Mouse (Mus musculus) pancreas, adult 10 weeks (tissue): ENCODE measurements around the gene A830005F24Rik. TPM values are rescaled to one million over a fixed set of nuclear protein-coding genes. Genes with fewer than 3 reads are reported as not detected.

Experiments used
- polyA plus RNA-seq: library from polyadenylated mRNA; stranded (reverse); fragments of 350-450 nt; fragmentation: Illumina TruSeq; extraction: RNeasy Lipid Tissue Mini Kit (QIAGEN cat#74804); gene quantifications from one replicate; pipeline ENCODE4 v1.2.3, GENCODE M21; 2015; ENCODE audit warnings: low read depth, low replicate concordance; ENCODE audit not compliant: insufficient read depth

Gene A830005F24Rik
- polyA plus RNA-seq: not detected

DNA sequence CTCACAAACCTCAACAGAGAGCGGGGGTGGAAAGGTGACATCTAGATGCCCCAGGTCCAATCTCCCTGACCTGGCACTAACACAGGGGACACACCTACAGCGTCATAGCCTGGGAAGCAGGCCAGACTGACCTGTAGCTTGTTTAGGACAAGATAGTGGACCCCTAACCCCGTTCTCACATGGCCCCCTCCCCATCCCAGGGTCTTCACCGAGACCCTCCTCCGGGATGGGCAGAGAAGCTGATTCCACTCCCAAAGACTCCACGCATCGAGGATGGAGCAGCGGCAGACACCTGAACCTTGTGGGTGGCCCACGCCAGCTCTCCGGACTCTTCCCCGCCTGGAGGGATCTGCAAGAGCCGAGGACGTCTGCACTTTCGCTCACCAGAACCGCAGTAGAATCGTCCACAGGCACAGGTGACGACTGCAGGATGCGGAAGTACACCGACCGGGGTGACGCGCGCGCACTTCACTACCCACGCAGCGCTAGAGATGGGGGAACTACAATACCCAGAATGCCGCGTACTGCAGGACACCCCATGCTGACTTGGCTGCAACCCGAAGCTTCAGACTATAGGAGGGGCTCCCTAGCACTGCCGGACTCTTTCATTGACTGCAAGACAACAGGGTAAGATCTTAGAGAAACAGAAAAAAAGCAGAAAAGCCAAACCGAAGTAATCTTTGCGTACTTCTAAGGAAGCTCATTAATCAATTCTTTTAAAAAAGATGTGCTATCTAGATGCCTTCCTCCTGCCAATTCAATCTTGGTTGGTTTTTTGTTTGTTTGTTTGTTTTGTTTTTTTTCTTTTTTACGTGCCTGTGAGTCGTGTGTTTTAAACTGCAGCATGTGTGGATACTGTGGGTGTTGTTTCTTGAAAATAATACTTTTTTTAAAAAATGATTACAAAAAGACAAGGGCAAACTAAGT is at the start of gene A830005F24Rik, which contains the start of gene Zfp169:
Gene A830005F24Rik (plus strand): TSS at position 568 of the 927 bp plus-strand sequence.
Gene Zfp169 (minus strand): TSS at position 449 of the 927 bp plus-strand sequence.

Other genes with a start within 250 kb of the A830005F24Rik start
- 1.1 TPM for gene Zfp169, start 119 bp upstream of the A830005F24Rik start, polyA plus RNA-seq
- 2.2 TPM for gene Ptpdc1, start 112.1 kb downstream of the A830005F24Rik start, polyA plus RNA-seq
- gene Barx1, start 149.4 kb downstream of the A830005F24Rik start, polyA plus RNA-seq: 3.0 TPM